25 mouse cellular contexts compared by ENCODE assay signal in the genomic region with DNA sequence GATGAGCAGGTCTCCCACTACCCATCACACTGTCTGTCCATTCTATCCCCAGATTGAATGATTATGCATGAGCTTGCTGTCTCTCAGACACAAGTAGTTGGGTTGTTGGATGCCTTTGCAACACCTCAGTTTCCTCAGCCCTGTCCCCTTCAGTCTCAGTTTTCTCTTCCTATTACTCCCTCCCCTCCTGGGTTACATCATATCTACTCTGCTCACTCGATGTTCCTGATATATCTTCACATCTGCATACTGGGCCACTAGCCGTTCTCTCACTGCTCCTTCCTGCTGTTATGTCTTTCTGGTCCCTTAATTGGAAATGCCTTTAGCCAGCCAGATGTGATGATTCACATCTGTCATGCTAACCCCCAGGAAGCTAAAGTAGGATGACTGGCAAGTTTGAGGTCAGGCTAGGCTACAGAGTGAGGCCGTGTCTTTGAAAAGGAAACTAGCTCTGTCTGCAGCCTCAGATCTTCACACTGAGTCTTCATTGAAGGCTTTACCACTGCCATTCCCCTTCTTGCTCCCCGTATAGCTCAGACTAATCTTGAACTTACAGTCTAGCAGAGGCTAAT. TPM values are rescaled to one million over a fixed set of nuclear protein-coding genes. Genes with fewer than 3 reads are reported as not detected.
DNase-seq lines count a peak whose midpoint lies in the region; ATAC-seq and TF ChIP-seq lines count a peak whose summit lies in the region.
"Had no signal": no experiment of that assay in that cellular context is flagged by ENCODE, and none has a peak within 500 bp of the region (broad histone marks: within the 10 kb centered on the region; RNA-seq: fewer than 3 reads in every experiment).

No protein-coding gene starts in this region.

- H3K4me3 ChIP-seq in heart, embryonic 10.5 days: no peak overlapping the region
- no peak overlapping the region for H3K4me3 ChIP-seq in embryonic fibroblast, embryonic 13.5 days (ENCODE audit: insufficient read depth, low read length)
- H3K4me3 ChIP-seq in forebrain, embryonic 12.5 days (replicated peaks): no peak overlapping the region
- H3K4me3 ChIP-seq in kidney, embryonic 15.5 days (replicated peaks): no peak overlapping the region
- H3K4me3 ChIP-seq in hindbrain, embryonic 12.5 days: no peak overlapping the region
- H3K4me3 ChIP-seq: midbrain, embryonic 15.5 days; neural tube, embryonic 13.5 days had no signal

- no peak for TF ChIP-seq CTCF in embryonic fibroblast, embryonic 13.5 days (IDR thresholded peaks at IDR 0.05; ENCODE audit: borderline replicate concordance, insufficient read depth, low read length)

- TF ChIP-seq POLR2A in embryonic fibroblast, embryonic 13.5 days (IDR thresholded peaks at IDR 0.05; ENCODE audit: low read depth, low read length): no peak

- no peak overlapping the region for H3K27ac ChIP-seq in heart, embryonic 10.5 days
- H3K27ac ChIP-seq in embryonic fibroblast, embryonic 13.5 days (ENCODE audit: insufficient read depth, low read length): peak overlapping the region; percentile 92
- no peak overlapping the region for H3K27ac ChIP-seq in forebrain, embryonic 12.5 days
- H3K27ac ChIP-seq in kidney, embryonic 15.5 days: no peak overlapping the region
- H3K27ac ChIP-seq in hindbrain, embryonic 12.5 days: no peak overlapping the region
- H3K27ac ChIP-seq: midbrain, embryonic 15.5 days; neural tube, embryonic 13.5 days had no signal

- H3K4me2 ChIP-seq in forebrain, embryonic 12.5 days: no peak overlapping the region
- no peak overlapping the region for H3K4me2 ChIP-seq in kidney, embryonic 15.5 days
- H3K4me2 ChIP-seq in hindbrain, embryonic 12.5 days (replicated peaks): no peak overlapping the region
- H3K4me2 ChIP-seq: midbrain, embryonic 15.5 days; neural tube, embryonic 13.5 days had no signal

- DNase-seq in heart, adult 11 months: peak; percentile 92
- no peak for DNase-seq in heart, embryonic 10.5 days (ENCODE audit: low spot score)
- DNase-seq in 3T3-L1 (ENCODE audit: low read depth, low spot score): peak; percentile 69
- DNase-seq: adrenal gland, postnatal 10 days; cerebellum, adult 2 months; cerebellum, postnatal 36 days; gastrocnemius, postnatal 14 days; heart, postnatal 4 days; kidney, adult 11 months; kidney, postnatal 4 days; lung, adult 18-20 months; lung, postnatal 10 days; retina, postnatal 1 day; right cerebral cortex, postnatal 25 days; thymus, postnatal 4 days had no signal

- no peaks in the 10 kb centered on the region for H3K4me1 ChIP-seq in heart, embryonic 10.5 days
- peaks cover 21% of the 10 kb centered on the region for H3K4me1 ChIP-seq in embryonic fibroblast, embryonic 13.5 days (ENCODE audit: control insufficient read depth, insufficient read depth, low read length)
- H3K4me1 ChIP-seq in forebrain, embryonic 12.5 days: no peaks in the 10 kb centered on the region
- 0 out of 2 replicates have a peak, but pooled peaks cover under 1% of the 10 kb centered on the region for H3K4me1 ChIP-seq in kidney, embryonic 15.5 days
- H3K4me1 ChIP-seq in hindbrain, embryonic 12.5 days: no peaks in the 10 kb centered on the region
- H3K4me1 ChIP-seq: midbrain, embryonic 15.5 days; neural tube, embryonic 13.5 days had no signal

- H3K27me3 ChIP-seq in heart, embryonic 10.5 days (ENCODE audit: insufficient read depth, poor library complexity, severe bottlenecking): no peaks in the 10 kb centered on the region
- no peaks in the 10 kb centered on the region for H3K27me3 ChIP-seq in forebrain, embryonic 12.5 days
- H3K27me3 ChIP-seq in kidney, embryonic 15.5 days: no peaks in the 10 kb centered on the region
- no peaks in the 10 kb centered on the region for H3K27me3 ChIP-seq in hindbrain, embryonic 12.5 days
- H3K27me3 ChIP-seq: midbrain, embryonic 15.5 days; neural tube, embryonic 13.5 days had no signal

- ATAC-seq in megakaryocyte progenitor cell, adult 5-6 weeks (replicated peaks; ENCODE audit: poor library complexity): peak; percentile 79
- ATAC-seq in forebrain, embryonic 12.5 days (ENCODE audit: low FRiP score): no peak
- no peak for ATAC-seq in kidney, embryonic 15.5 days (replicated peaks; ENCODE audit: low FRiP score)
- no peak for ATAC-seq in hindbrain, embryonic 12.5 days (ENCODE audit: low FRiP score)
- ATAC-seq: activated CD4-positive, CD25-positive, alpha-beta regulatory T cell, adult 4 months; CD4-positive, CD25-positive, alpha-beta regulatory T cell, adult 4 months; forebrain, embryonic 16.5 days; midbrain, embryonic 15.5 days had no signal

- H3K9ac ChIP-seq in forebrain, embryonic 12.5 days: no peak overlapping the region
- no peak overlapping the region for H3K9ac ChIP-seq in kidney, embryonic 15.5 days
- no peak overlapping the region for H3K9ac ChIP-seq in hindbrain, embryonic 12.5 days
- H3K9ac ChIP-seq: midbrain, embryonic 15.5 days; neural tube, embryonic 13.5 days had no signal

- H3K9me3 ChIP-seq in heart, embryonic 10.5 days: no peaks in the 10 kb centered on the region
- no peaks in the 10 kb centered on the region for H3K9me3 ChIP-seq in forebrain, embryonic 12.5 days
- no peaks in the 10 kb centered on the region for H3K9me3 ChIP-seq in kidney, embryonic 15.5 days (replicated peaks)
- no peaks in the 10 kb centered on the region for H3K9me3 ChIP-seq in hindbrain, embryonic 12.5 days (replicated peaks)
- H3K9me3 ChIP-seq: midbrain, embryonic 15.5 days; neural tube, embryonic 13.5 days had no signal

- WGBS in heart, embryonic 10.5 days: 65% methylated on average over 4 of the region's 4 CpGs
- 90% methylated on average over 4 of the region's 4 CpGs for WGBS in forebrain, embryonic 12.5 days
- WGBS in kidney, embryonic 15.5 days: 57% methylated on average over 4 of the region's 4 CpGs
- WGBS in hindbrain, embryonic 12.5 days: 72% methylated on average over 4 of the region's 4 CpGs

- no peaks in the 10 kb centered on the region for H3K36me3 ChIP-seq in heart, embryonic 10.5 days
- no peaks in the 10 kb centered on the region for H3K36me3 ChIP-seq in forebrain, embryonic 12.5 days (replicated peaks)
- H3K36me3 ChIP-seq in kidney, embryonic 15.5 days: no peaks in the 10 kb centered on the region
- H3K36me3 ChIP-seq in hindbrain, embryonic 12.5 days: no peaks in the 10 kb centered on the region
- H3K36me3 ChIP-seq: midbrain, embryonic 15.5 days; neural tube, embryonic 13.5 days had no signal

RNA-seq across cellular contexts. Expression of gene Tram2, which starts 15.7 kb away (rescaled TPM):
- 5.2 and 5.8 TPM in 2 replicates for polyA plus RNA-seq in heart, embryonic 10.5 days (2016; fragmentation: Nextera tagmentation; extraction: Ambion mirVana)
- 47.9 and 57.1 TPM in 2 replicates for polyA plus RNA-seq in embryonic fibroblast, embryonic 13.5 days (2011; ENCODE audit: insufficient read length, low read depth, missing spikeins)
- total RNA-seq in megakaryocyte progenitor cell, adult 5-6 weeks (2015): 8.9 and 10.5 TPM in 2 replicates
- total RNA-seq in megakaryocyte progenitor cell, adult 5-6 weeks (2017): 1.5 and 1.6 TPM in 2 replicates
- 3.5 and 4.1 TPM in 2 replicates for polyA plus RNA-seq in forebrain, embryonic 12.5 days (2016; fragmentation: Nextera tagmentation; extraction: Ambion mirVana)
- polyA plus RNA-seq in kidney, embryonic 15.5 days (2015; fragmentation: Nextera tagmentation; extraction: Ambion mirVana): 8.6 and 9.4 TPM in 2 replicates
- polyA plus RNA-seq in hindbrain, embryonic 12.5 days (2016; fragmentation: Nextera tagmentation; extraction: Ambion mirVana): 5.6 and 6.0 TPM in 2 replicates
